Mouse (Mus musculus): ENCODE results near the gene Olfr127.

DNA sequence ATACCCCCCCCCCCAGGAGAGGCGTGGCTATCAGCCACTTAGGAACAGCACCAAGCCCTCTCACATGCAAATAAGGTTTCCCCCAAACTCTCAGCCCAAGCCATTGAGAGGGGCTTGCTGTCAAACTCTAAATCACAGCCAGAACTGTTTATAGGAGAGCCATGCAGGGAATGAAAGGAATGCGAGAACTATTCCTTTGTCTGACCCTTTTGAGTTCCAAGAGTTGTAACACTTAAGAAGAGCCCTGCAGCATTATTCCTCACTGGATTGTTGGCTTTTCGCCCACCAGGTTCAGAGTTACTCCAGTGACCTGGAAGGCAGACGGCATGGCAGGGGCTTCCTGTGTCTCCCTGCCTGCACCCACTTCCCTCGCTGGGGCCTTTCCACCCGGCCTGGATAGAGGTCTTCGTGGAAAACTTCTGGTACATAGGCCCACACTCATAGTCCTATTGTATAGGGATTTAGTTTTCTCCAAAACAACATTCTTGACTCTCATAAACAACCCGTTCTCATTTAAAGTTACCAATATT lies 30.5 kb upstream of the Olfr127 start:
- TF ChIP-seq CTCF (IDR thresholded peaks at IDR 0.05; ENCODE audit: insufficient read depth, low read depth, low read length) (no peak), POLR2A (IDR thresholded peaks at IDR 0.05; ENCODE audit: insufficient read depth, low read depth, low read length) (no peak)

Measured in olfactory bulb, adult 2 months (tissue).